Mouse (Mus musculus) stomach, postnatal 0 days (tissue): ENCODE data around the gene Vegfa.

Experiments used
- CTCF ChIP-seq: IDR thresholded peaks from 2 replicates; pipeline ENCODE4 v1.5.1; 2016; ENCODE audit warnings: antibody characterized with exemption, low read depth, mild to moderate bottlenecking, moderate library complexity
- EP300 ChIP-seq: optimal IDR thresholded peaks from 2 replicates; pipeline ENCODE3; 2016; ENCODE audit warnings: antibody characterized with exemption

GRCm38 (mm10) chr17:46060253-46060652 lies 28.1 kb upstream of the Vegfa start:
- TF ChIP-seq CTCF: no peak
- no peak for TF ChIP-seq EP300
